Mouse (Mus musculus) hindbrain, embryonic 16.5 days (tissue): Measurements from ENCODE around the gene Tspan12. TPM values are rescaled to one million over a fixed set of nuclear protein-coding genes. Genes with fewer than 3 reads are reported as not detected.
"Not testable (repeated sequence)": the region's sequence is repeated elsewhere in the genome, so short reads cannot be mapped to it uniquely, and the experiment has no call there.

ENCODE experiments used
- ATAC-seq: fragments of 200-750 bp; cut with Nextera tagmentation; 2 replicates; pipeline ENCODE4 v1.8.0; 2017; ENCODE audit warnings: moderate TSS enrichment, moderate library complexity
- H3K27ac ChIP-seq: fragments of 300-500 bp; sonication (generic); 2 replicates; pipeline ENCODE4 v1.5.1; 2014; ENCODE audit warnings: low read depth, mild to moderate bottlenecking, control low read depth, low read length, moderate library complexity
- H3K27me3 ChIP-seq: fragments of 300-500 bp; sonication (generic); replicated peaks from 2 replicates; pipeline ENCODE4 v1.6.1; 2014; ENCODE audit warnings: low read length; ENCODE audit not compliant: control insufficient read depth, insufficient read depth
- H3K36me3 ChIP-seq: fragments of 300-500 bp; sonication (generic); 2 replicates; pipeline ENCODE4 v1.6.1; 2014; ENCODE audit warnings: mild to moderate bottlenecking, low read length, moderate library complexity, mixed read lengths; ENCODE audit not compliant: control insufficient read depth, insufficient read depth
- H3K4me1 ChIP-seq: fragments of 300-500 bp; sonication (generic); 2 replicates; pipeline ENCODE4 v1.6.1; 2014; ENCODE audit warnings: low read depth, low read length; ENCODE audit not compliant: control insufficient read depth, insufficient read depth
- H3K4me2 ChIP-seq: fragments of 300-500 bp; sonication (generic); 2 replicates; pipeline ENCODE4 v1.6.1; 2014; ENCODE audit warnings: mild to moderate bottlenecking, low read length, control low read depth, moderate library complexity
- H3K4me3 ChIP-seq: fragments of 300-500 bp; sonication (generic); 2 replicates; pipeline ENCODE4 v1.5.1; 2014; ENCODE audit warnings: mild to moderate bottlenecking, low read length, control low read depth, moderate library complexity
- H3K9ac ChIP-seq: fragments of 300-500 bp; sonication (generic); 2 replicates; pipeline ENCODE4 v1.6.1; 2014; ENCODE audit warnings: low read depth, mild to moderate bottlenecking, control low read depth, low read length, moderate library complexity
- H3K9me3 ChIP-seq: fragments of 300-500 bp; sonication (generic); 2 replicates; pipeline ENCODE4 v1.6.1; 2014; ENCODE audit warnings: mild to moderate bottlenecking, low read length, moderate library complexity; ENCODE audit not compliant: control insufficient read depth
- WGBS: fragments of 180-500 bp; shearing (Covaris S2); extraction: QIAGEN DNeasy Blood & Tissue Kit; methylation state at CpG from one replicate; pipeline ENCODE4 v1.1.7; 2014; 5-methylcytosine and 5-hydroxymethylcytosine counted together
- polyA plus RNA-seq: library from polyadenylated mRNA; unstranded; fragments of >200 nt; fragmentation: Nextera tagmentation; extraction: Ambion mirVana; gene quantifications from 2 replicates; pipeline ENCODE4 v1.2.1, GENCODE M21; 2015

Gene Tspan12
- polyA plus RNA-seq, 1 experiment from 2014 or later, result 76.6 TPM

- H3K36me3 ChIP-seq, result no peaks in the 10 kb centered on the region
- no peaks in the 10 kb centered on the region for H3K27me3 ChIP-seq
- H3K9me3 ChIP-seq, result no peaks in the 10 kb centered on the region
- no peak overlapping the region for H3K9ac ChIP-seq
- 81% methylated on average over 11 of the region's 11 CpGs for WGBS
- H3K4me1 ChIP-seq, result no peaks in the 10 kb centered on the region
- ATAC-seq, result no peak
- no peak overlapping the region for H3K27ac ChIP-seq
- H3K4me3 ChIP-seq, result no peak overlapping the region
- no peak overlapping the region for H3K4me2 ChIP-seq
Measured at GRCm38 (mm10) chr6:21794337-21795071, 57.8 kb downstream of the Tspan12 start.

DNA sequence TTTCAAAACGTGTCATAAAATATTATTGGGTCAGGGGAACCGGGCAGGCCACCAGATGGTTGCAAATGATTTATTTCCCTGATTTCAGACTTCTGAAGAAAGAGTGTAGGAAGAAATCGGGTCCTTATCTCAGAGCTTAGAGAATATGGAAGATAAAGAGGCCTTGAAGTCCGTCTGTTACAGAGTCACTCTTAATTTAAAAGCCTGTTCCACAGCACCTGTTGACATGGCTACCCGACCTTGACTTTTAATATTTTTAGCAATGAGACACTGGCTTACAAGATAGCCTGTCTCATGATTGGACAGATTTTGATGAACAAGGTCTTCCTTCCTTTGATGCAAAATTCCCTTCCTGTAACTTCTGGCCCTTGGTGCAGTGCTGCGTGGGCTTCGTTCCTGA lies 61.0 kb downstream of the Tspan12 start:
- Histone ChIP-seq H3K36me3 (no peaks in the 10 kb centered on the region), H3K4me3 (no peak overlapping the region), H3K9me3 (no peaks in the 10 kb centered on the region), H3K4me2 (no peak overlapping the region), H3K9ac (no peak overlapping the region), H3K27ac (no peak overlapping the region), H3K27me3 (no peaks in the 10 kb centered on the region), H3K4me1 (no peaks in the 10 kb centered on the region)
- 87% methylated on average over 7 of the region's 7 CpGs for WGBS
- no peak for ATAC-seq

DNA sequence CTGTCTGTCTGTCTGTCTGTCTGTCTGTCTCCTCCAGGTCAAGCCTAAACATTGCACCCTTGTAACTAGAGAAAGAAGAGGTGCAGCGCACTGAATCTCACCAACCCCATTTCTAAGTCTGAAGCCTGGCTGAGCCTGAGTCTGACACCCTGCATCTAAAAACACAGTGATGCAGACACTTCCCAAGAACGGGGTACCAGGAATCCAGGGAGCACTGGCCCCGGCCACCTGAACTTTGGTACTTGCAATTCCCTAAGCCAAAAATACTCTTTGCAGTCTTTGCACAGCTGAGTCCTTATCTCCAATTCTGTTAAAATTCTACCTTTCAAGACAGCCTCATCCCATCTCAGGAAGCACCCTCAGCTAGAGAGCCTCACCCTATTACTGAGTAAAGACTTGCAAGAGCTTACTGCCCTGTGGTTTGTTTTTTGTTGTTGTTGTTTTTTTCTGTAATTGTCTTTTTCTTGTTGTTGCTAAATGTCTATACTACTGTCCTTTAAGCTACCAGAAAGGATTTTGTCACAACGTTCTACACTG lies 61.7 kb downstream of the Tspan12 start:
- Histone ChIP-seq H3K4me1 (no peaks in the 10 kb centered on the region), H3K27ac (no peak overlapping the region), H3K9me3 (no peaks in the 10 kb centered on the region), H3K27me3 (no peaks in the 10 kb centered on the region), H3K9ac (no peak overlapping the region), H3K4me3 (no peak overlapping the region), H3K4me2 (no peak overlapping the region), H3K36me3 (no peaks in the 10 kb centered on the region)
- WGBS, result 84% methylated on average over 4 of the region's 4 CpGs
- ATAC-seq, result no peak

DNA sequence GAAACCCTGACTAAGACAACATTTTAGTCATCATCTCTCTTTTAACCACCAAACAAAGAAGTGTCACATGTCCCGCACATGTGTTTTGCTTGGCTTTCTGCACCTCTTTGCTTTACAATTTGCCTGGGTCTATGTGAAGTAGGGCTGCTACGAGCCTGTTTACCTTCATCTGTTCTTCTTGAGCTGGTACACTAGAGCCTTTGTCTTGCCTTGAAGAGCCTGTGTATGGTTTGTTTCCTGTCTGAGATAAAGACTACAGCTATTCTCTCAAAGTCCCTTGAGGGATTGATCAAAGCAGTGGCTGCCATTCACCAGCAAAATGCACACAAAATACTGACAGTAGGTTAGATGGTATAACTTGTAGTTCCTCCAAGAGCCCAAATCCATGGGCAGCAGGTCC lies 62.3 kb downstream of the Tspan12 start:
- no peak overlapping the region for H3K4me2 ChIP-seq

DNA sequence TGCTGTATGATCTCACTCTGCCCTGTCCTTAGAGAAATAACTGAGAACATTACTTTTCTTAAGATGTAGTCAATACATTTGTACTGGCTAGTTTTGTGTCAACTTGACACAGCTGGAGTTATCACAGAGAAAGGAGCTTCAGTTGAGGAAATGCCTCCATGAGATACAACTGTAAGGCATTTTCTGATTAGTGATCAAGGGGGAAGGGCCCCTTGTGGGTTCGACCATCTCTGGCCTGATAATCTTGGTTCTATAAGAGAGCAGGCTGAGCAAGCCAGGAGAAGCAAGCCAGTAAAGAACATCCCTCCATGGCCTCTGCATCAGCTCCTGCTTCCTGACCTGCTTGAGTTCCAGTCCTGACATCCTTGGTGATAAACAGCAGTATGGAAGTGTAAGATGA lies 62.7 kb downstream of the Tspan12 start:
- ATAC-seq, H3K9me3 ChIP-seq, H3K27ac ChIP-seq, H3K4me2 ChIP-seq, H3K9ac ChIP-seq, H3K36me3 ChIP-seq, H3K4me1 ChIP-seq, H3K27me3 ChIP-seq, H3K4me3 ChIP-seq: not testable (repeated sequence)
- WGBS, result 95% methylated on average over 1 of the region's 1 CpGs

More for the DNA sequence above, 62.3 kb downstream of the Tspan12 start:
- H3K4me3 ChIP-seq, result no peak overlapping the region
- ATAC-seq, result no peak
- H3K4me1 ChIP-seq, result no peaks in the 10 kb centered on the region
- H3K9ac ChIP-seq, result no peak overlapping the region
- WGBS, result 87% methylated on average over 2 of the region's 2 CpGs
- H3K27me3 ChIP-seq, result no peaks in the 10 kb centered on the region
- H3K9me3 ChIP-seq, result no peaks in the 10 kb centered on the region
- H3K36me3 ChIP-seq, result no peaks in the 10 kb centered on the region
- no peak overlapping the region for H3K27ac ChIP-seq

DNA sequence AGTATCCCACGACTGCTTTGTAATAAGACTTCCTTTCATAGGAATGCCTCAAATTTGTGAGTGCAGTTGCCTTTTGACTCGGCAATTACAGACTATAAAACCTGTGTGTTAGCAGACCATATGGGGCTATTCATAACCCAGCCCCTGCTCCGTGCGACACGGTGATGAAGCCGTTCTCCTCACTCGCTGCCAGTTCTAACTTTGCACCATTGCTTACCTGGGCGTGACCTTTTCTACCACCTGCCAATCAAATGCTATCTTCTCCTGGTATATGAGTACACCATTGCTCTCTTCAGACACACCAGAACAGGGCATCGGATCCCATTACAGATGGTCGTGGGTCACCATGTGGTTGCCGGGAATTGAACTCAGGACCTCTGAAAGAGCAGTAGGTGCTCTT lies 64.6 kb downstream of the Tspan12 start:
- Histone ChIP-seq H3K4me2 (no peak overlapping the region), H3K4me3 (no peak overlapping the region), H3K4me1 (no peaks in the 10 kb centered on the region), H3K27me3 (no peaks in the 10 kb centered on the region), H3K36me3 (no peaks in the 10 kb centered on the region), H3K9me3 (no peaks in the 10 kb centered on the region), H3K27ac (no peak overlapping the region), H3K9ac (no peak overlapping the region)
- WGBS, result 53% methylated on average over 11 of the region's 11 CpGs
- ATAC-seq, result no peak

- Histone ChIP-seq H3K4me3 (no peak overlapping the region), H3K4me2 (no peak overlapping the region), H3K4me1 (no peaks in the 10 kb centered on the region), H3K27ac (no peak overlapping the region), H3K36me3 (no peaks in the 10 kb centered on the region), H3K9ac (no peak overlapping the region), H3K9me3 (no peaks in the 10 kb centered on the region), H3K27me3 (no peaks in the 10 kb centered on the region)
- WGBS, result 29% methylated on average over 6 of the region's 6 CpGs
- ATAC-seq, result no peak
Measured at GRCm38 (mm10) chr6:21787274-21787673, 65.0 kb downstream of the Tspan12 start.

GRCm38 (mm10) chr6:21774213-21774916 lies 78.0 kb downstream of the Tspan12 start:
- no peak overlapping the region for H3K9ac ChIP-seq
- no peaks in the 10 kb centered on the region for H3K4me1 ChIP-seq
- H3K27ac ChIP-seq, result no peak overlapping the region
- WGBS, result 84% methylated on average over 7 of the region's 7 CpGs
- ATAC-seq, result no peak
- H3K36me3 ChIP-seq, result no peaks in the 10 kb centered on the region
- H3K4me2 ChIP-seq, result no peak overlapping the region
- no peaks in the 10 kb centered on the region for H3K27me3 ChIP-seq
- no peaks in the 10 kb centered on the region for H3K9me3 ChIP-seq
- H3K4me3 ChIP-seq, result no peak overlapping the region

DNA sequence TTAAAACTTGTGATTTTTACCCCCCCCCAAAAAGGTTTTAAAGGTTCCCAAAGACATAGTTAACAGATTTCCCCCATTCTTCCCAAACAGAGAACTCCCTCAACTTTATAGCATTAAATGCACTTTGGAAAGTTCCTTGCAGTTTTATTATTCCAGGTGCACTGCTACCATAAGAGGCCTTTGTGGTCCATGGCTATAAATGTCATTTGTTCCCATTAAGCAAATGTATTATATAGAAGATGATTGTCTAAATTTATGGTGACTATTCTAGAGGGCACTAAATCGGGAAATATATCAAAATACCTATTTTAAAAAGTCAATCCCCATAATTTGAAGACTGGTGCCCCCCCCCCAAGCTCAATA lies 82.9 kb downstream of the Tspan12 start:
- WGBS, result 89% methylated on average over 1 of the region's 1 CpGs
- Histone ChIP-seq H3K36me3 (no peaks in the 10 kb centered on the region), H3K9ac (no peak overlapping the region), H3K27ac (no peak overlapping the region), H3K4me2 (no peak overlapping the region), H3K4me3 (no peak overlapping the region), H3K4me1 (no peaks in the 10 kb centered on the region), H3K9me3 (no peaks in the 10 kb centered on the region), H3K27me3 (no peaks in the 10 kb centered on the region)
- ATAC-seq, result no peak
